Mouse (Mus musculus) gastrocnemius, postnatal 10 days (tissue): ENCODE results near the gene Zc3hc1. TPM values are rescaled to one million over a fixed set of nuclear protein-coding genes. Genes with fewer than 3 reads are reported as not detected.
A peak's percentile ranks its signal among the peaks of the same experiment; 100 is the strongest.
"Not testable (repeated sequence)": the region's sequence is repeated elsewhere in the genome, so short reads cannot be mapped to it uniquely, and the experiment has no call there.

ENCODE experiments used
- DNase-seq: peaks from one replicate; pipeline ENCODE4 v3.0.0; 2021; ENCODE audit warnings: mixed read lengths
- long read RNA-seq, 2 experiments: library from polyadenylated mRNA; stranded (forward); transcript quantifications; one replicate each; pipeline ENCODE4 v2.0.0; 2021
- total RNA-seq, 2 experiments: library from RNA; stranded (reverse); gene quantifications; 2 replicates each; pipeline ENCODE4 v1.2.3; 2021

Zc3hc1 gene
- total RNA-seq = 10 to 100 TPM; 15.8 to 19.4 TPM
- long read RNA-seq, experiment 1, transcript Zc3hc1-201 (10 exons, 1,824 nt) = major isoform, 44 of 49 reads
- long read RNA-seq, experiment 1, partial matches to known transcripts = 0 of 49 reads
- long read RNA-seq, experiment 1, other reads (novel, unspliced or antisense) = 4 of 49 reads
- long read RNA-seq, experiment 2, transcript Zc3hc1-201 (10 exons, 1,824 nt) = major isoform, 43 of 50 reads
- long read RNA-seq, experiment 2, partial matches to known transcripts = 1 of 50 reads
- long read RNA-seq, experiment 2, other reads (novel, unspliced or antisense) = 2 of 50 reads

GRCm38 (mm10) chr6:30390714-30391697, at the start of gene Zc3hc1:
Gene Zc3hc1, minus strand, starts transcription at chr6:30391028.
- peak; percentile 66 for DNase-seq

- DNase-seq = no peak
These were observed 48.7 kb upstream of the Zc3hc1 start for GRCm38 (mm10) chr6:30439576-30439975.

GRCm38 (mm10) chr6:30437054-30437453, 46.2 kb upstream of the Zc3hc1 start:
- no peak for DNase-seq

GRCm38 (mm10) chr6:30436476-30436875, 45.6 kb upstream of the Zc3hc1 start:
- no peak for DNase-seq

GRCm38 (mm10) chr6:30432461-30433192, 41.8 kb upstream of the Zc3hc1 start:
- no peak for DNase-seq

GRCm38 (mm10) chr6:30416801-30417200, 26.0 kb upstream of the Zc3hc1 start:
- DNase-seq = no peak

GRCm38 (mm10) chr6:30416126-30416525, 25.3 kb upstream of the Zc3hc1 start:
- no peak for DNase-seq

GRCm38 (mm10) chr6:30411311-30411710, 20.5 kb upstream of the Zc3hc1 start:
- no peak for DNase-seq

- no peak for DNase-seq
These were observed 18.7 kb upstream of the Zc3hc1 start for GRCm38 (mm10) chr6:30409399-30410093.

GRCm38 (mm10) chr6:30408276-30408675, 17.4 kb upstream of the Zc3hc1 start:
- no peak for DNase-seq

- no peak for DNase-seq
These were observed 13.8 kb upstream of the Zc3hc1 start for GRCm38 (mm10) chr6:30404671-30405070.

GRCm38 (mm10) chr6:30403465-30403864, 12.6 kb upstream of the Zc3hc1 start:
- DNase-seq = peak; percentile 24

GRCm38 (mm10) chr6:30402091-30402491, 11.3 kb upstream of the Zc3hc1 start:
- no peak for DNase-seq

- DNase-seq = peak; percentile 97
These were observed 10.6 kb upstream of the Zc3hc1 start, which contains the start of gene Klhdc10 for GRCm38 (mm10) chr6:30401308-30402015. Gene Klhdc10, plus strand, starts transcription at chr6:30401868.

GRCm38 (mm10) chr6:30400716-30401115, 9.9 kb upstream of the Zc3hc1 start:
- no peak for DNase-seq

GRCm38 (mm10) chr6:30400146-30400545, 9.3 kb upstream of the Zc3hc1 start:
- no peak for DNase-seq

- DNase-seq = no peak
These were observed 1.2 kb upstream of the Zc3hc1 start for GRCm38 (mm10) chr6:30391996-30392395.

- DNase-seq = not testable (repeated sequence)
These were observed 557 bp downstream of the Zc3hc1 start for GRCm38 (mm10) chr6:30390271-30390670.

GRCm38 (mm10) chr6:30381116-30381515, 9.7 kb downstream of the Zc3hc1 start:
- no peak for DNase-seq

- DNase-seq = no peak
These were observed 15.0 kb downstream of the Zc3hc1 start for GRCm38 (mm10) chr6:30375791-30376190.
